Comparison of ENCODE assay signal across 22 mouse cellular contexts in genomic region chr6:91372586-91372971, GRCm38 (mm10). TPM values are rescaled to one million over a fixed set of nuclear protein-coding genes. Genes with fewer than 3 reads are reported as not detected.
DNase-seq lines count a peak whose midpoint lies in the region; ATAC-seq and TF ChIP-seq lines count a peak whose summit lies in the region.
"Had no signal": no experiment of that assay in that cellular context is flagged by ENCODE, and none has a peak within 500 bp of the region (broad histone marks: within the 10 kb centered on the region; RNA-seq: fewer than 3 reads in every experiment).

No protein-coding gene starts in this region.

- no peak for DNase-seq in lung, postnatal 0 days (ENCODE audit: low spot score)
- no peak for DNase-seq in lung, postnatal 4 days
- DNase-seq in limb, embryonic 14.5 days (ENCODE audit: low spot score), result no peak
- DNase-seq in left cerebral cortex, adult 2 months (ENCODE audit: extremely low spot score in 1 of 2, low spot score in 2 of 2), result no peak
- DNase-seq: adrenal gland, postnatal 10 days; B cell, adult 2 months; cerebellum, adult 11 months; gastrocnemius, adult 2 months; heart, adult 11 months; heart, postnatal 4 days; thymus, adult 2 months had no signal

- peak overlapping the region; percentile 50; the same call in 1 of the 2 replicates for H3K27ac ChIP-seq in hindbrain, embryonic 16.5 days (ENCODE audit: low read depth, low read length)
- H3K27ac ChIP-seq in hindbrain, embryonic 12.5 days, result no peak overlapping the region
- H3K27ac ChIP-seq in lung, postnatal 0 days (ENCODE audit: low read length), result peak overlapping the region; percentile 40
- H3K27ac ChIP-seq in embryonic facial prominence, embryonic 15.5 days (replicated peaks), result peak overlapping the region; percentile 31; the same call in 1 of the 2 replicates
- 0 out of 2 replicates have a peak overlapping the region, but pooled peaks have one; percentile 19 for H3K27ac ChIP-seq in limb, embryonic 14.5 days (replicated peaks; ENCODE audit: low read depth, low read length)
- H3K27ac ChIP-seq in left cerebral cortex, adult 2 months, result no peak overlapping the region
- H3K27ac ChIP-seq: gastrocnemius, adult 2 months; intestine, embryonic 15.5 days; kidney, embryonic 15.5 days had no signal

- peak; percentile 46; the same call in 1 of the 2 replicates for ATAC-seq in hindbrain, embryonic 16.5 days
- ATAC-seq in hindbrain, embryonic 12.5 days (ENCODE audit: low FRiP score), result no peak
- ATAC-seq in lung, postnatal 0 days, result peak; percentile 81
- no peak for ATAC-seq in embryonic facial prominence, embryonic 15.5 days (ENCODE audit: insufficient number of reproducible peaks, low FRiP score, low TSS enrichment, low read depth)
- ATAC-seq in limb, embryonic 14.5 days (ENCODE audit: low FRiP score, low read depth), result no peak

- WGBS in hindbrain, embryonic 16.5 days, result 40% methylated on average over 3 of the region's 3 CpGs
- WGBS in hindbrain, embryonic 12.5 days, result 54% methylated on average over 3 of the region's 3 CpGs
- WGBS in lung, postnatal 0 days, result 4% methylated on average over 3 of the region's 3 CpGs
- WGBS in embryonic facial prominence, embryonic 15.5 days, result 18% methylated on average over 3 of the region's 3 CpGs
- WGBS in limb, embryonic 14.5 days, result 32% methylated on average over 3 of the region's 3 CpGs

- no peaks in the 10 kb centered on the region for H3K27me3 ChIP-seq in hindbrain, embryonic 16.5 days (replicated peaks; ENCODE audit: control insufficient read depth, insufficient read depth, low read length)
- H3K27me3 ChIP-seq in hindbrain, embryonic 12.5 days, result no peaks in the 10 kb centered on the region
- no peaks in the 10 kb centered on the region for H3K27me3 ChIP-seq in lung, postnatal 0 days (replicated peaks; ENCODE audit: insufficient read depth, low read length)
- H3K27me3 ChIP-seq in embryonic facial prominence, embryonic 15.5 days, result no peaks in the 10 kb centered on the region
- no peaks in the 10 kb centered on the region for H3K27me3 ChIP-seq in limb, embryonic 14.5 days (ENCODE audit: control insufficient read depth, insufficient read depth, low read length)
- H3K27me3 ChIP-seq: intestine, embryonic 15.5 days; kidney, embryonic 15.5 days had no signal

- H3K4me2 ChIP-seq in hindbrain, embryonic 16.5 days (ENCODE audit: low read length), result no peak overlapping the region
- H3K4me2 ChIP-seq in hindbrain, embryonic 12.5 days (replicated peaks), result no peak overlapping the region
- H3K4me2 ChIP-seq in lung, postnatal 0 days (replicated peaks; ENCODE audit: low read depth, low read length), result no peak overlapping the region
- H3K4me2 ChIP-seq in embryonic facial prominence, embryonic 15.5 days (replicated peaks), result no peak overlapping the region
- no peak overlapping the region for H3K4me2 ChIP-seq in limb, embryonic 14.5 days (replicated peaks; ENCODE audit: low read depth, low read length, severe bottlenecking)
- H3K4me2 ChIP-seq: intestine, embryonic 15.5 days; kidney, embryonic 15.5 days had no signal

- H3K9me3 ChIP-seq in hindbrain, embryonic 16.5 days (ENCODE audit: control insufficient read depth, low read length), result no peaks in the 10 kb centered on the region
- no peaks in the 10 kb centered on the region for H3K9me3 ChIP-seq in hindbrain, embryonic 12.5 days (replicated peaks)
- no peaks in the 10 kb centered on the region for H3K9me3 ChIP-seq in lung, postnatal 0 days (ENCODE audit: low read length)
- no peaks in the 10 kb centered on the region for H3K9me3 ChIP-seq in embryonic facial prominence, embryonic 15.5 days (replicated peaks)
- no peaks in the 10 kb centered on the region for H3K9me3 ChIP-seq in limb, embryonic 14.5 days (ENCODE audit: control insufficient read depth, low read length)
- H3K9me3 ChIP-seq: intestine, embryonic 15.5 days; kidney, embryonic 15.5 days had no signal

- peaks cover 3% of the 10 kb centered on the region; the same call in 1 of the 2 replicates for H3K4me1 ChIP-seq in hindbrain, embryonic 16.5 days (ENCODE audit: control insufficient read depth, insufficient read depth, low read depth, low read length)
- H3K4me1 ChIP-seq in hindbrain, embryonic 12.5 days, result peaks cover 9% of the 10 kb centered on the region; the same call in 1 of the 2 replicates
- no peaks in the 10 kb centered on the region for H3K4me1 ChIP-seq in lung, postnatal 0 days (ENCODE audit: insufficient read depth, low read depth, low read length)
- H3K4me1 ChIP-seq in embryonic facial prominence, embryonic 15.5 days, result no peaks in the 10 kb centered on the region
- H3K4me1 ChIP-seq in limb, embryonic 14.5 days (ENCODE audit: control insufficient read depth, insufficient read depth, low read length), result peaks cover 4% of the 10 kb centered on the region; the same call in 1 of the 2 replicates
- H3K4me1 ChIP-seq: intestine, embryonic 15.5 days had no signal

- no peak for TF ChIP-seq CTCF in lung, postnatal 0 days (IDR thresholded peaks at IDR 0.05)
- TF ChIP-seq CTCF in left cerebral cortex, adult 2 months (IDR thresholded peaks at IDR 0.05), result no peak

- H3K36me3 ChIP-seq in hindbrain, embryonic 16.5 days (ENCODE audit: control insufficient read depth, insufficient read depth, low read length), result no peaks in the 10 kb centered on the region
- no peaks in the 10 kb centered on the region for H3K36me3 ChIP-seq in hindbrain, embryonic 12.5 days
- H3K36me3 ChIP-seq in lung, postnatal 0 days (ENCODE audit: insufficient read depth, low read length), result no peaks in the 10 kb centered on the region
- H3K36me3 ChIP-seq in embryonic facial prominence, embryonic 15.5 days, result no peaks in the 10 kb centered on the region
- no peaks in the 10 kb centered on the region for H3K36me3 ChIP-seq in limb, embryonic 14.5 days (ENCODE audit: control insufficient read depth, insufficient read depth, low read length)
- H3K36me3 ChIP-seq: intestine, embryonic 15.5 days; kidney, embryonic 15.5 days had no signal

- TF ChIP-seq EP300 in lung, postnatal 0 days (IDR thresholded peaks at IDR 0.05), result no peak

- intact Hi-C loops in left cerebral cortex, adult 2 months (cut with DNase I), result no loop called here

- no peak overlapping the region for H3K4me3 ChIP-seq in hindbrain, embryonic 16.5 days (ENCODE audit: low read length)
- no peak overlapping the region for H3K4me3 ChIP-seq in hindbrain, embryonic 12.5 days
- no peak overlapping the region for H3K4me3 ChIP-seq in lung, postnatal 0 days (ENCODE audit: low read depth, low read length)
- no peak overlapping the region for H3K4me3 ChIP-seq in embryonic facial prominence, embryonic 15.5 days (replicated peaks)
- H3K4me3 ChIP-seq in limb, embryonic 14.5 days (replicated peaks; ENCODE audit: low read length), result no peak overlapping the region
- H3K4me3 ChIP-seq in left cerebral cortex, adult 2 months, result no peak overlapping the region
- H3K4me3 ChIP-seq: gastrocnemius, adult 2 months; intestine, embryonic 15.5 days; kidney, embryonic 15.5 days had no signal

- H3K9ac ChIP-seq in hindbrain, embryonic 16.5 days (ENCODE audit: low read depth, low read length), result no peak overlapping the region
- H3K9ac ChIP-seq in hindbrain, embryonic 12.5 days, result no peak overlapping the region
- H3K9ac ChIP-seq in lung, postnatal 0 days (replicated peaks; ENCODE audit: low read depth), result no peak overlapping the region
- no peak overlapping the region for H3K9ac ChIP-seq in embryonic facial prominence, embryonic 15.5 days
- H3K9ac ChIP-seq in limb, embryonic 14.5 days (ENCODE audit: low read depth, low read length, severe bottlenecking), result no peak overlapping the region
- H3K9ac ChIP-seq: intestine, embryonic 15.5 days; kidney, embryonic 15.5 days had no signal

- no peak for TF ChIP-seq POLR2A in limb, embryonic 14.5 days (IDR thresholded peaks at IDR 0.05; ENCODE audit: borderline replicate concordance, extremely low read depth, insufficient read depth, insufficient read length)

RNA-seq across cellular contexts. Expression of gene Wnt7a, which starts 38.6 kb away (rescaled TPM):
- 7.9 and 11.2 TPM in 2 replicates for polyA plus RNA-seq in hindbrain, embryonic 16.5 days (2015; fragmentation: Nextera tagmentation; extraction: Ambion mirVana)
- polyA plus RNA-seq in hindbrain, embryonic 12.5 days (2016; fragmentation: Nextera tagmentation; extraction: Ambion mirVana), result 9.4 and 12.0 TPM in 2 replicates
- polyA plus RNA-seq in lung, postnatal 0 days (2015; fragmentation: Nextera tagmentation; extraction: Ambion mirVana), result 7.8 and 8.9 TPM in 2 replicates
- polyA plus RNA-seq in embryonic facial prominence, embryonic 15.5 days (2015; fragmentation: Nextera tagmentation; extraction: Ambion mirVana), result 0.66 and 1.1 TPM in 2 replicates
- 4.2 and 5.1 TPM in 2 replicates for polyA plus RNA-seq in limb, embryonic 14.5 days (2012; rRNA removed)
- 4.3 and 5.2 TPM in 2 replicates for polyA plus RNA-seq in limb, embryonic 14.5 days (2014; fragmentation: Nextera tagmentation; extraction: Ambion mirVana)
- total RNA-seq in left cerebral cortex, adult 2 months (2021), result 10 to 100 TPM in 1 of 2 experiments, 1 to 10 TPM in 1; 9.8 to 16.0 TPM
- total RNA-seq: adrenal gland, postnatal 10 days; gastrocnemius, adult 2 months; liver, adult 2 months; megakaryocyte-erythroid progenitor cell, adult 5-6 weeks; neutrophil, adult 5-6 weeks had no signal
- polyA plus RNA-seq: heart, embryonic 14.5 days; intestine, embryonic 15.5 days; liver, adult 2 months; small intestine, adult 2 months; urinary bladder, adult 2 months had no signal

Comparison
In these comparisons a context has a peak if more than half of its experiments do, and no peak if none do; other contexts are left out.
1. ATAC-seq: peak in hindbrain, embryonic 16.5 days (single experiment) and lung, postnatal 0 days (single experiment); none in hindbrain, embryonic 12.5 days (single experiment), embryonic facial prominence, embryonic 15.5 days (single experiment) and limb, embryonic 14.5 days (single experiment).
2. H3K27ac ChIP-seq: peak in hindbrain, embryonic 16.5 days (single experiment), lung, postnatal 0 days (single experiment), embryonic facial prominence, embryonic 15.5 days (single experiment) and limb, embryonic 14.5 days (single experiment); none in hindbrain, embryonic 12.5 days (single experiment) and left cerebral cortex, adult 2 months (single experiment).